Mouse (Mus musculus): ENCODE measurements around the gene Nek3. TPM values are rescaled to one million over a fixed set of nuclear protein-coding genes. Genes with fewer than 3 reads are reported as not detected.

Nek3 gene
- polyA plus RNA-seq, 1 experiment: 8.4 TPM

- H3K4me1 ChIP-seq (ENCODE audit: control insufficient read depth, insufficient read depth, low read length): no peaks in the 10 kb centered on the region
- no peaks in the 10 kb centered on the region for H3K9me3 ChIP-seq (replicated peaks; ENCODE audit: control insufficient read depth, insufficient read depth, low read length, poor library complexity, severe bottlenecking)
- no peaks in the 10 kb centered on the region for H3K27me3 ChIP-seq (ENCODE audit: control insufficient read depth, insufficient read depth, low read length, poor library complexity, severe bottlenecking)
- H3K9ac ChIP-seq (ENCODE audit: low read depth, poor library complexity, severe bottlenecking): no peak overlapping the region
- H3K4me3 ChIP-seq (ENCODE audit: low read depth, low read length): no peak overlapping the region
- H3K27ac ChIP-seq (ENCODE audit: insufficient read depth, low read length): no peak overlapping the region
- TF ChIP-seq EP300 (IDR thresholded peaks at IDR 0.05; ENCODE audit: insufficient read depth, low read depth, low read length) (no peak), CTCF (IDR thresholded peaks at IDR 0.05; ENCODE audit: low read depth, low read length) (no peak), POLR2A (IDR thresholded peaks at IDR 0.05; ENCODE audit: insufficient read depth, low read length) (no peak)
- H3K36me3 ChIP-seq (ENCODE audit: control insufficient read depth, insufficient read depth, low read length, poor library complexity, severe bottlenecking): peaks cover 49% of the 10 kb centered on the region
Observed at GRCm38 (mm10) chr8:22169167-22169566, 2.9 kb upstream of the Nek3 start.

- H3K9ac ChIP-seq (ENCODE audit: low read depth, poor library complexity, severe bottlenecking): peak overlapping the region; percentile 31
- H3K27ac ChIP-seq (ENCODE audit: insufficient read depth, low read length): no peak overlapping the region
- H3K9me3 ChIP-seq (replicated peaks; ENCODE audit: control insufficient read depth, insufficient read depth, low read length, poor library complexity, severe bottlenecking): no peaks in the 10 kb centered on the region
- H3K36me3 ChIP-seq (ENCODE audit: control insufficient read depth, insufficient read depth, low read length, poor library complexity, severe bottlenecking): peaks cover 27% of the 10 kb centered on the region
- H3K4me1 ChIP-seq (ENCODE audit: control insufficient read depth, insufficient read depth, low read length): no peaks in the 10 kb centered on the region
- no peaks in the 10 kb centered on the region for H3K27me3 ChIP-seq (ENCODE audit: control insufficient read depth, insufficient read depth, low read length, poor library complexity, severe bottlenecking)
- H3K4me3 ChIP-seq (ENCODE audit: low read depth, low read length): peak overlapping the region; percentile 42
- no peak for TF ChIP-seq EP300 (IDR thresholded peaks at IDR 0.05; ENCODE audit: insufficient read depth, low read depth, low read length)
- TF ChIP-seq CTCF (IDR thresholded peaks at IDR 0.05; ENCODE audit: low read depth, low read length): no peak
- no peak for TF ChIP-seq POLR2A (IDR thresholded peaks at IDR 0.05; ENCODE audit: insufficient read depth, low read length)
Observed at GRCm38 (mm10) chr8:22165251-22166079, 770 bp downstream of the Nek3 start.

DNA sequence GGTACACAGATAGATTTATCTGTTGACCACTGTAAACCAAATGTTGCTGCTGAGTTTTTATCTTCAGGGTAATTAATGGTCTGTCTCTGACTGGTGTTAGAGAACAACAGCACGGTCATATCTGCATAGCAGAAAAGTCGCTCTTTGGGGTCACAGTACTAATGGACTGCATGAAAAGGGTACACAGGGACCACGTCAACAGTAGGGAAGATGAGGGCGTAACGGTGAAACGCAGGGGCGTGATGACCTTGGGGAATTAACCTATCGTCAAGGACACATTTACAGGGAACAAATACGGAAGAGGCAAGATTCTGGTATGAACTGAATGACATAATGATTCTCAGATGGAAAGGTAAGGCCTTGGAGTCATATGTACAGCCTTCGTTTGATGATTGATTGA is 1.8 kb downstream of the Nek3 start:
- Histone ChIP-seq H3K4me1 (ENCODE audit: control insufficient read depth, insufficient read depth, low read length) (no peaks in the 10 kb centered on the region), H3K36me3 (ENCODE audit: control insufficient read depth, insufficient read depth, low read length, poor library complexity, severe bottlenecking) (peaks cover 23% of the 10 kb centered on the region), H3K9me3 (replicated peaks; ENCODE audit: control insufficient read depth, insufficient read depth, low read length, poor library complexity, severe bottlenecking) (no peaks in the 10 kb centered on the region), H3K9ac (ENCODE audit: low read depth, poor library complexity, severe bottlenecking) (no peak overlapping the region), H3K4me3 (ENCODE audit: low read depth, low read length) (no peak overlapping the region), H3K27ac (ENCODE audit: insufficient read depth, low read length) (no peak overlapping the region), H3K27me3 (ENCODE audit: control insufficient read depth, insufficient read depth, low read length, poor library complexity, severe bottlenecking) (no peaks in the 10 kb centered on the region)
- no peak for TF ChIP-seq EP300 (IDR thresholded peaks at IDR 0.05; ENCODE audit: insufficient read depth, low read depth, low read length)
- TF ChIP-seq CTCF (IDR thresholded peaks at IDR 0.05; ENCODE audit: low read depth, low read length): no peak
- TF ChIP-seq POLR2A (IDR thresholded peaks at IDR 0.05; ENCODE audit: insufficient read depth, low read length): no peak

DNA sequence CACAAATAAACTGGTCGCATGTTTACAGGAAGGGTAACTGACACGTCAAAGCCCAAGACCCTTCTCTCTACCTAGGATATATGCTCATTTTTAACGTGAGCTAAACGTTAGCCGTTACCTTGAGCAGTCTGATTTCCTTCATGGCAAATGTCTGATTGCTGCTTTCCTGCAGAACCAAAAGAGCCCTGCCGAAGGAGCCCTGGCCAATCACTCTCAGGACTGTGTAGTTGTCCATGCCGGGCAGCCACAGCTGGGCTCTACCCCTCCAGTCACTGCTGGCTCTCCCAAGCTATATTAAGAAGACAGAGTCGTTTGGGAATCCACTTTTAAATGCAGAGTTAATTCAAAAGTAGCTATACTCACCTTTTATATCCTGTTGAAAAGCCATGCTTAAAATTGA is 4.0 kb downstream of the Nek3 start:
- Histone ChIP-seq H3K9ac (ENCODE audit: low read depth, poor library complexity, severe bottlenecking) (no peak overlapping the region), H3K36me3 (ENCODE audit: control insufficient read depth, insufficient read depth, low read length, poor library complexity, severe bottlenecking) (peaks cover 5% of the 10 kb centered on the region; the same call in 1 of the 2 replicates), H3K9me3 (replicated peaks; ENCODE audit: control insufficient read depth, insufficient read depth, low read length, poor library complexity, severe bottlenecking) (no peaks in the 10 kb centered on the region), H3K4me1 (ENCODE audit: control insufficient read depth, insufficient read depth, low read length) (no peaks in the 10 kb centered on the region), H3K27ac (ENCODE audit: insufficient read depth, low read length) (no peak overlapping the region), H3K4me3 (ENCODE audit: low read depth, low read length) (no peak overlapping the region), H3K27me3 (ENCODE audit: control insufficient read depth, insufficient read depth, low read length, poor library complexity, severe bottlenecking) (no peaks in the 10 kb centered on the region)
- TF ChIP-seq CTCF (IDR thresholded peaks at IDR 0.05; ENCODE audit: low read depth, low read length) (no peak), EP300 (IDR thresholded peaks at IDR 0.05; ENCODE audit: insufficient read depth, low read depth, low read length) (no peak), POLR2A (IDR thresholded peaks at IDR 0.05; ENCODE audit: insufficient read depth, low read length) (no peak)

- Histone ChIP-seq H3K36me3 (ENCODE audit: control insufficient read depth, insufficient read depth, low read length, poor library complexity, severe bottlenecking) (no peaks in the 10 kb centered on the region; the same call in 1 of the 2 replicates), H3K27ac (ENCODE audit: insufficient read depth, low read length) (no peak overlapping the region), H3K27me3 (ENCODE audit: control insufficient read depth, insufficient read depth, low read length, poor library complexity, severe bottlenecking) (no peaks in the 10 kb centered on the region), H3K4me3 (ENCODE audit: low read depth, low read length) (no peak overlapping the region), H3K4me1 (ENCODE audit: control insufficient read depth, insufficient read depth, low read length) (no peaks in the 10 kb centered on the region), H3K9me3 (replicated peaks; ENCODE audit: control insufficient read depth, insufficient read depth, low read length, poor library complexity, severe bottlenecking) (no peaks in the 10 kb centered on the region), H3K9ac (ENCODE audit: low read depth, poor library complexity, severe bottlenecking) (no peak overlapping the region)
- TF ChIP-seq EP300 (IDR thresholded peaks at IDR 0.05; ENCODE audit: insufficient read depth, low read depth, low read length) (no peak), CTCF (IDR thresholded peaks at IDR 0.05; ENCODE audit: low read depth, low read length) (no peak), POLR2A (IDR thresholded peaks at IDR 0.05; ENCODE audit: insufficient read depth, low read length) (no peak)
Observed at GRCm38 (mm10) chr8:22150345-22150663, 15.9 kb downstream of the Nek3 start.

DNA sequence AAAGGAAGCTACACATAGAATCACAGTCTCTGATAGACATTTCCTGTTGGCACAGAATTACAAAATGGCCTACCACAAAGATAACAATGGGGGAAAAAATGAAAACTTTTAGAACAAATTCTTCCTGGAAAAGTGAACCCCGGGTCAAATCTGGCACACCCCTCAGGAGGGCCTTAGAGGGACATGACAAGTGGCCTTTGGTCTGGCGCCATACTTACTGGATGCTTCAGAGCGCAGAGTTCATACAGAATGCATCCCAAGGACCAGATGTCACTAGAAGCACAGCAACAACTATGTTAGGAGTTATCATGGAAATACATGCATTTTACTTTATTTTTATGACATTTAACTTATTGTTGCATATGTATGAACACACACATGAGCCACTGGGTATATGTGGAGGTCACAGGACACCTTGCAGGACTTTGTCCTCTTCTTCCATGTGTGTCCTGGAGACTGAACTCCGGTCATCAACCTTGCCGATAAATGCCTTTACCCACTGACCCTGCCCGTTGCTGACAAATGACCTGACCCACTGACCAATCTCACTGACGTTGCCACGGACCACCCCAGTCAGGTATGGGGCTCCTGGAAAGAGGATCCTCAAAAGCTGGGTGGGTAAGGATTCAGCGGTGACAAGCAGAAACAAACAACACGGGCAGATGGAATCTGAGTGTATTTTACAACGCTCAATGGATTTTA is 16.4 kb downstream of the Nek3 start:
- no peak overlapping the region for H3K4me3 ChIP-seq (ENCODE audit: low read depth, low read length)
- no peaks in the 10 kb centered on the region for H3K9me3 ChIP-seq (replicated peaks; ENCODE audit: control insufficient read depth, insufficient read depth, low read length, poor library complexity, severe bottlenecking)
- H3K27ac ChIP-seq (ENCODE audit: insufficient read depth, low read length): no peak overlapping the region
- no peaks in the 10 kb centered on the region for H3K27me3 ChIP-seq (ENCODE audit: control insufficient read depth, insufficient read depth, low read length, poor library complexity, severe bottlenecking)
- H3K4me1 ChIP-seq (ENCODE audit: control insufficient read depth, insufficient read depth, low read length): no peaks in the 10 kb centered on the region
- no peak overlapping the region for H3K9ac ChIP-seq (ENCODE audit: low read depth, poor library complexity, severe bottlenecking)
- no peaks in the 10 kb centered on the region; the same call in 1 of the 2 replicates for H3K36me3 ChIP-seq (ENCODE audit: control insufficient read depth, insufficient read depth, low read length, poor library complexity, severe bottlenecking)
- TF ChIP-seq EP300 (IDR thresholded peaks at IDR 0.05; ENCODE audit: insufficient read depth, low read depth, low read length): no peak
- TF ChIP-seq POLR2A (IDR thresholded peaks at IDR 0.05; ENCODE audit: insufficient read depth, low read length): no peak
- TF ChIP-seq CTCF (IDR thresholded peaks at IDR 0.05; ENCODE audit: low read depth, low read length): no peak

Measured in ES-Bruce4 (cell line).